Mouse (Mus musculus): ENCODE measurements at regions not wholly inside any gene's neighbourhood (a gene's known extent, or its start where the extent isn't known, plus 50 kb on each side); places are given as distances from the start of the nearest gene placed in this dataset.

- Histone ChIP-seq H3K27ac (no peak overlapping the region), H3K4me1 (replicated peaks) (no peaks in the 10 kb centered on the region), H3K4me3 (replicated peaks) (no peak overlapping the region), H3K9ac (replicated peaks) (no peak overlapping the region), H3K9me3 (no peaks in the 10 kb centered on the region), H3K36me3 (no peaks in the 10 kb centered on the region), H3K27me3 (no peaks in the 10 kb centered on the region), H3K4me2 (no peak overlapping the region)
- WGBS = 75% methylated on average over 6 of the region's 6 CpGs
- no peak for ATAC-seq (ENCODE audit: insufficient number of reproducible peaks, insufficient read depth, low FRiP score, low TSS enrichment, low read depth)
Observed at GRCm38 (mm10) chr12:39526535-39527215, 511.1 kb downstream of the Arl4a start.

- H3K9me3 ChIP-seq = no peaks in the 10 kb centered on the region
- no peak overlapping the region for H3K4me2 ChIP-seq
- H3K27me3 ChIP-seq = peaks cover 5% of the 10 kb centered on the region; the same call in 1 of the 2 replicates
- no peak overlapping the region for H3K4me3 ChIP-seq (replicated peaks)
- no peaks in the 10 kb centered on the region for H3K36me3 ChIP-seq
- H3K4me1 ChIP-seq (replicated peaks) = no peaks in the 10 kb centered on the region
- H3K27ac ChIP-seq = no peak overlapping the region
- ATAC-seq (ENCODE audit: insufficient number of reproducible peaks, insufficient read depth, low FRiP score, low TSS enrichment, low read depth) = no peak
- WGBS = 80% methylated on average over 4 of the region's 4 CpGs
- H3K9ac ChIP-seq (replicated peaks) = no peak overlapping the region
Observed at GRCm38 (mm10) chr12:39515690-39516089, 522.1 kb downstream of the Arl4a start.

- H3K9me3 ChIP-seq = no peaks in the 10 kb centered on the region
- no peaks in the 10 kb centered on the region for H3K4me1 ChIP-seq (replicated peaks)
- H3K27ac ChIP-seq = no peak overlapping the region
- peaks cover 7% of the 10 kb centered on the region; the same call in 1 of the 2 replicates for H3K27me3 ChIP-seq
- WGBS = 85% methylated on average over 5 of the region's 5 CpGs
- no peak for ATAC-seq (ENCODE audit: insufficient number of reproducible peaks, insufficient read depth, low FRiP score, low TSS enrichment, low read depth)
- H3K4me2 ChIP-seq = no peak overlapping the region
- no peaks in the 10 kb centered on the region for H3K36me3 ChIP-seq
- H3K9ac ChIP-seq (replicated peaks) = no peak overlapping the region
- H3K4me3 ChIP-seq (replicated peaks) = no peak overlapping the region
Observed at GRCm38 (mm10) chr12:39510855-39511254, 527.0 kb downstream of the Arl4a start.

- H3K4me3 ChIP-seq (replicated peaks) = no peak overlapping the region
Observed at GRCm38 (mm10) chr12:39510073-39510812, 527.6 kb downstream of the Arl4a start.

GRCm38 (mm10) chr12:39496203-39496602 is 541.6 kb downstream of the Arl4a start:
- Histone ChIP-seq H3K36me3 (no peaks in the 10 kb centered on the region), H3K9me3 (no peaks in the 10 kb centered on the region), H3K4me3 (replicated peaks) (no peak overlapping the region), H3K4me2 (no peak overlapping the region), H3K27me3 (no peaks in the 10 kb centered on the region), H3K27ac (no peak overlapping the region), H3K4me1 (replicated peaks) (no peaks in the 10 kb centered on the region), H3K9ac (replicated peaks) (no peak overlapping the region)
- ATAC-seq (ENCODE audit: insufficient number of reproducible peaks, insufficient read depth, low FRiP score, low TSS enrichment, low read depth) = no peak
- 45% methylated on average over 2 of the region's 2 CpGs for WGBS

More at GRCm38 (mm10) chr12:39510073-39510812, 527.6 kb downstream of the Arl4a start:
- Histone ChIP-seq H3K4me2 (peak overlapping the region; percentile 30; the same call in 1 of the 2 replicates), H3K4me1 (replicated peaks) (no peaks in the 10 kb centered on the region), H3K27me3 (peaks cover 7% of the 10 kb centered on the region; the same call in 1 of the 2 replicates), H3K9me3 (no peaks in the 10 kb centered on the region), H3K36me3 (no peaks in the 10 kb centered on the region), H3K9ac (replicated peaks) (no peak overlapping the region), H3K27ac (no peak overlapping the region)
- ATAC-seq (ENCODE audit: insufficient number of reproducible peaks, insufficient read depth, low FRiP score, low TSS enrichment, low read depth) = 0 out of 2 replicates have a peak, but pooled peaks have one; percentile 71
- WGBS = 26% methylated on average over 13 of the region's 13 CpGs

- no peak overlapping the region for H3K4me2 ChIP-seq
- H3K9me3 ChIP-seq = no peaks in the 10 kb centered on the region
- H3K9ac ChIP-seq (replicated peaks) = no peak overlapping the region
- H3K36me3 ChIP-seq = no peaks in the 10 kb centered on the region
- no peak for ATAC-seq (ENCODE audit: insufficient number of reproducible peaks, insufficient read depth, low FRiP score, low TSS enrichment, low read depth)
- H3K27me3 ChIP-seq = no peaks in the 10 kb centered on the region
- no peaks in the 10 kb centered on the region for H3K4me1 ChIP-seq (replicated peaks)
- no peak overlapping the region for H3K27ac ChIP-seq
- H3K4me3 ChIP-seq (replicated peaks) = no peak overlapping the region
- 68% methylated on average over 6 of the region's 6 CpGs for WGBS
Observed at GRCm38 (mm10) chr12:39493578-39494218, 544.1 kb downstream of the Arl4a start.

- Histone ChIP-seq H3K27me3 (no peaks in the 10 kb centered on the region), H3K4me2 (no peak overlapping the region), H3K9me3 (no peaks in the 10 kb centered on the region), H3K9ac (replicated peaks) (no peak overlapping the region), H3K4me1 (replicated peaks) (no peaks in the 10 kb centered on the region), H3K36me3 (no peaks in the 10 kb centered on the region), H3K4me3 (replicated peaks) (no peak overlapping the region), H3K27ac (no peak overlapping the region)
- WGBS = 88% methylated on average over 8 of the region's 8 CpGs
- no peak for ATAC-seq (ENCODE audit: insufficient number of reproducible peaks, insufficient read depth, low FRiP score, low TSS enrichment, low read depth)
Observed at GRCm38 (mm10) chr12:39493114-39493513, 544.7 kb downstream of the Arl4a start.

- Histone ChIP-seq H3K9ac (replicated peaks) (no peak overlapping the region), H3K4me3 (replicated peaks) (no peak overlapping the region), H3K4me1 (replicated peaks) (no peaks in the 10 kb centered on the region), H3K36me3 (no peaks in the 10 kb centered on the region), H3K9me3 (no peaks in the 10 kb centered on the region), H3K27ac (no peak overlapping the region), H3K27me3 (no peaks in the 10 kb centered on the region), H3K4me2 (no peak overlapping the region)
- no peak for ATAC-seq (ENCODE audit: insufficient number of reproducible peaks, insufficient read depth, low FRiP score, low TSS enrichment, low read depth)
Observed at GRCm38 (mm10) chr12:39472984-39473383, 564.8 kb downstream of the Arl4a start.
